Mouse (Mus musculus) adrenal gland, postnatal 36 days (tissue): Measurements from ENCODE around the gene 2610001J05Rik. TPM values are rescaled to one million over a fixed set of nuclear protein-coding genes. Genes with fewer than 3 reads are reported as not detected.

ENCODE experiments used
- DNase-seq, 2 experiments: peaks; one replicate each; pipeline ENCODE4 v3.0.0; 2021; ENCODE audit warnings: mixed read lengths in 1 of 2
- total RNA-seq, 2 experiments: library from RNA; stranded (reverse); gene quantifications; 2 replicates each; pipeline ENCODE4 v1.2.3; 2021

The 2610001J05Rik gene
- total RNA-seq, 2 experiments from 2014 or later: 41.3 to 45.1 TPM

DNA sequence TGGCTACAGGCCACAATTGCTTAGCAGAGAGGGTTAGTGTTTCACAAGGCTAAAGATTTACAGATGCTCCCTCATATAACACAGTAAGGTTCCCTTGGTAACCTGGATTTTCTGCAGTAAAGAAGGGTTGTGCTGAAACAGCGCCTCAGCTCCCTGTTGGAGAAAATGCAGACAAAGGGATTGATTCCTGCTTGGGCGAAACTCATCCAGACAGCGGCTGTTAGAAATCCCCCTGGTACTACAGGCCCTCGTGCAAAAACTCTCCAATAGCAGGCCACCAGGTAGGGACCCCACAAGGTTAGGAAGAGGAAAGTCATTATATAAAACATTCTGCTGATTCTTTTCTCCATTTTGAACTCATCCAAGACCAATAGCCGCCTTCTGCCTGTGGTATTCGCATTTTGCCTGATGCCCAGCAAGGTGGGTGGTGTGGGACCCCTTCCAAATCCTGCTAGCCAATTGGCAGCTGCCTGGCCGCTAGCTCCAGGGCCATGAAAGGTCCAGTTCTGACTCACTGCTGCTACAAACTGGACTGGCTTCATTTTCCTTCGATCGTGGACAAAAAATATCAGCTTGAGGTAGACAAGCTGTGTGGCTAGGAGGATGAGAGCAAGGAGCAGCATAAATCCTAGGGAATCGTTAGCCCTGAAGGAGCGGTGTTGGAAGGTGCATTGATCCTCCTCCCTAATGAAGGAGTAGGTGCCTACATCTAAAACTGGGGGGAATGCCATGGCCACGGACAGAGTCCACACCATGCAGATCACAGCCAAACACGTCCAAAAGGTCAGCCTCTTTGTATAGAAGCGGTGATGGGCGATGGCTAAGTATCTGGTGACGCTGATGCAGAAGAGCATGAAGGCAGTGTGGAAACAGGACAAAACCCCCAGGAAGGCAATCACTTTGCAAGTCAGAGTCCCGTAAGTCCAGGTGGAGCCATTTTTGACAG, 35.3 kb downstream of the 2610001J05Rik start:
- DNase-seq: no peak

DNA sequence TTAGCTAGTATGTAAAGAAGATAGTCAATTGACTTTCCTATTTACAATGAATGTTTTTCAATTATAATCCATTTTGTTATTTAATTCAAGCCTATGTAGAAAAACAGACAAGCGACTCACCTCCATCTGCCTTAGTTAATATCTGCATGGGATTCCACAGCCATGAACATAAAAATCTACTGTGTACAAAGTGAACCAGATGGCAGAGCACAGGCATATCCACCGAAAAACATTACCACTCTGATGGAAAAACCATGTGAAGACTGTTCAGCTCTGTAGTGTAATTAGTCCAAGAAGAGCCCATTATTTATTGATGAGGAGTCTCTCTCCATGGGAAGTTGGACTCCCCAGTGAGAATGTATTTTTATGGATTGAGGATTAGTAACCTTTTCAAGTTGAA, 38.5 kb downstream of the 2610001J05Rik start:
- no peak for DNase-seq

DNA sequence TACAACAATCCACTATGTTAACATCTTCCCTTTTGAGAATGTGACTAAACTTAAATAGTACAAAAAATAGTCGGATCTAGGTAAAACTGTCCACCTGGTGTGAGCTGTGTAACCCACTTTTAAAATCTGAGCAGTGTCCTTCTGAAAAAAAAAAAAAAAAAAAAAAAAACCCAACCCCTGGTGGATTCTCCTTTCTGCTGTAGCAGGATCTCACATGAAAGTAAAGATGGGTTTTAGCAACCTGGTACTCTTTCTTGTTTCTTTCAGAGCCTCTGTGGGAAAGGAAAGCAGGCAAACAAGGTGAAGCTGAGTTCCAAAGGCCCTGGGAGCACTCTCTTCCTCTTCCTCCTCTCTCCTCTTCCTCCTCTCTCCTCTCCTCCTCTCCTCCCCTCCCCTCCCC, 42.4 kb downstream of the 2610001J05Rik start:
- DNase-seq: no peak

Other genes with a start within 250 kb of the 2610001J05Rik start
- 10 to 100 TPM; 11.8 to 14.8 TPM for gene Bmt2, start 193.6 kb downstream of the 2610001J05Rik start, total RNA-seq
- under 1 TPM; 0.56 to 0.82 TPM for gene Gpr85, start 31.6 kb downstream of the 2610001J05Rik start, total RNA-seq